Mouse (Mus musculus) bone marrow, adult 2 months (tissue): ENCODE measurements around the gene Fam163a.

ENCODE experiments used
- CTCF ChIP-seq: fragments of 200-500 bp; IDR thresholded peaks from 2 replicates; pipeline ENCODE4 v1.5.1; 2011; ENCODE audit warnings: low read length, control low read depth; ENCODE audit not compliant: control insufficient read depth, insufficient read depth
- POLR2A ChIP-seq: fragments of 200-500 bp; IDR thresholded peaks from 2 replicates; pipeline ENCODE4 v1.6.1; 2011; ENCODE audit warnings: low read depth, mild to moderate bottlenecking, control low read depth, low read length, borderline replicate concordance; ENCODE audit not compliant: control insufficient read depth

DNA sequence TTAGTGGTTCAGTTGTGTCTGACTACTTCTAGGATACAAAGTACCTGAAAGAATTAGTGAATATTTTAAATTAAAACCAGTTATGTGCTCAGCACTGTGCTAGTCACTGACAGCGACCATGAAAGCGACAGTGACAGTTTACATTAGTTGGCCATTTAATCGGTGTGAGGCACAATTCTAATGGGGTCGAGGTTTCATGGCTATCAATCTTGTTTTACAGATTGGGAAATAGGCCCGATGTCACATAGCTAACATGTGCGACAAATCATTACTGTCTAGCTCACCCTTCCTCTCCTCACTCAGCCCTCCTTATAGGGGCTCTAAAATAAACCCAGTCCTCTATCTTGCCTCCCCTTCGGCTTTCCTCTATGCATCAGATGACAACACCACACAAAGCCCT, 11.5 kb downstream of the Fam163a start:
- no peak for TF ChIP-seq CTCF
- TF ChIP-seq POLR2A, result no peak
